12 mouse cellular contexts compared by ENCODE assay signal in the genomic region with DNA sequence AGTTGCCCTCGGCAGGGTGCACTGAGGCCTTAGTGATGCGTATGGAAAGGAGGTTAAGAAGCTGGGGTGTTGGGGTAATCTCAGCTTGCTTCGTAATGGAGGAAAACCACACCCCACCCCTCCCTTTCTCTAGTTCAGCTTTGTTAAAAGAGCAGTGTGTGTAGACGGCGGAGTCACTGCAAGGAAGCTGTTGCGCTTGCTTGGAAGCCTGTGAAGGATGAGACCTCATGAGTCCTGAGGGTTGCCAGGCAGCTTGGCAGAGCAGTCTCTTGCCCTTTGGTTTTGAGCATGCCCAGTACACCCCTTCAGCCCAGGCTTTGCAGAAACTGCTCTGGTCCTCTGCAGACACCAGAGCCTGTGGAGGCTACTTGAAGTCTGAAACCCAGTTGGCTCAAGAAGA. TPM values are rescaled to one million over a fixed set of nuclear protein-coding genes. Genes with fewer than 3 reads are reported as not detected.
A peak's percentile ranks its signal among the peaks of the same experiment; 100 is the strongest.
DNase-seq lines count a peak whose midpoint lies in the region; ATAC-seq lines count a peak whose summit lies in the region.
"Had no signal": no experiment of that assay in that cellular context is flagged by ENCODE, and none has a peak within 500 bp of the region (broad histone marks: within the 10 kb centered on the region; RNA-seq: fewer than 3 reads in every experiment).

No protein-coding gene starts in this region.

- peak; percentile 35 for DNase-seq in cerebellum, adult 11 months
- no peak for DNase-seq in cerebellum, postnatal 4 days (ENCODE audit: low spot score in 2 of 2)
- DNase-seq in midbrain, embryonic 10.5 days (ENCODE audit: low spot score) = no peak
- no peak for DNase-seq in midbrain, embryonic 11.5 days (ENCODE audit: low spot score, missing footprints)
- DNase-seq in cerebellum, postnatal 10 days = peak; percentile 71 to 80
- peak; percentile 51 for DNase-seq in thymus, postnatal 14 days
- no peak for DNase-seq in ovary, postnatal 14 days (ENCODE audit: low spot score)
- DNase-seq: lung, postnatal 14 days had no signal

- peaks cover 89% of the 10 kb centered on the region for H3K36me3 ChIP-seq in midbrain, embryonic 10.5 days
- H3K36me3 ChIP-seq in midbrain, embryonic 11.5 days (ENCODE audit: control insufficient read depth, insufficient read depth, low read length) = peaks cover 26% of the 10 kb centered on the region

- H3K9me3 ChIP-seq in midbrain, embryonic 10.5 days (replicated peaks) = no peaks in the 10 kb centered on the region
- H3K9me3 ChIP-seq in midbrain, embryonic 11.5 days (ENCODE audit: control insufficient read depth, low read length) = no peaks in the 10 kb centered on the region
- H3K9me3 ChIP-seq: forebrain, embryonic 13.5 days; heart, embryonic 10.5 days had no signal

- ATAC-seq in midbrain, embryonic 11.5 days (ENCODE audit: low FRiP score) = no peak
- ATAC-seq in megakaryocyte-erythroid progenitor cell, adult 5-6 weeks (replicated peaks; ENCODE audit: low FRiP score, low TSS enrichment, poor library complexity, severe bottlenecking) = no peak
- ATAC-seq: forebrain, embryonic 13.5 days; intestine, postnatal 0 days had no signal

- no peak overlapping the region for H3K4me3 ChIP-seq in midbrain, embryonic 10.5 days
- no peak overlapping the region for H3K4me3 ChIP-seq in midbrain, embryonic 11.5 days (ENCODE audit: low read depth, low read length)
- H3K4me3 ChIP-seq: forebrain, embryonic 13.5 days; heart, embryonic 10.5 days had no signal

- H3K9ac ChIP-seq in midbrain, embryonic 11.5 days (ENCODE audit: low read length) = no peak overlapping the region
- H3K9ac ChIP-seq: forebrain, embryonic 13.5 days had no signal

- no peaks in the 10 kb centered on the region for H3K27me3 ChIP-seq in midbrain, embryonic 10.5 days (ENCODE audit: low read depth, poor library complexity, severe bottlenecking)
- no peaks in the 10 kb centered on the region for H3K27me3 ChIP-seq in midbrain, embryonic 11.5 days (ENCODE audit: control insufficient read depth, insufficient read depth, low read length)
- H3K27me3 ChIP-seq: forebrain, embryonic 13.5 days had no signal

- H3K27ac ChIP-seq in midbrain, embryonic 10.5 days (replicated peaks) = 0 out of 2 replicates have a peak overlapping the region, but pooled peaks have one; percentile 38
- H3K27ac ChIP-seq in midbrain, embryonic 11.5 days (ENCODE audit: low read depth, low read length) = no peak overlapping the region
- H3K27ac ChIP-seq: heart, embryonic 10.5 days had no signal

- H3K4me2 ChIP-seq in midbrain, embryonic 11.5 days = no peak overlapping the region
- H3K4me2 ChIP-seq: forebrain, embryonic 13.5 days had no signal

- peaks cover 35% of the 10 kb centered on the region for H3K4me1 ChIP-seq in midbrain, embryonic 10.5 days
- H3K4me1 ChIP-seq in midbrain, embryonic 11.5 days (ENCODE audit: control insufficient read depth, insufficient read depth, low read length) = peaks cover 16% of the 10 kb centered on the region

- WGBS in midbrain, embryonic 10.5 days = 77% methylated on average over 6 of the region's 6 CpGs
- WGBS in midbrain, embryonic 11.5 days = 76% methylated on average over 6 of the region's 6 CpGs

RNA-seq across cellular contexts. Expression of a gene that starts 7.1 kb away (rescaled TPM):
- 97.9 and 106 TPM in 2 replicates for polyA plus RNA-seq in midbrain, embryonic 10.5 days (2016; fragmentation: Nextera tagmentation; extraction: Ambion mirVana)
- 61.8 and 63.4 TPM in 2 replicates for polyA plus RNA-seq in midbrain, embryonic 11.5 days (2014; fragmentation: Nextera tagmentation; extraction: Ambion mirVana)
- total RNA-seq in megakaryocyte-erythroid progenitor cell, adult 5-6 weeks (2014; fragmentation: Nextera tagmentation) = 5.4 and 6.6 TPM in 2 replicates
- total RNA-seq in megakaryocyte-erythroid progenitor cell, adult 5-6 weeks (2017) = 6.9 and 9.4 TPM in 2 replicates

RNA-seq across cellular contexts. Expression of a gene that starts 12.3 kb away (rescaled TPM):
- 86.7 and 106 TPM in 2 replicates for polyA plus RNA-seq in midbrain, embryonic 10.5 days (2016; fragmentation: Nextera tagmentation; extraction: Ambion mirVana)
- polyA plus RNA-seq in midbrain, embryonic 11.5 days (2014; fragmentation: Nextera tagmentation; extraction: Ambion mirVana) = 103 and 110 TPM in 2 replicates
- 0.52 and 7.4 TPM in 2 replicates for total RNA-seq in megakaryocyte-erythroid progenitor cell, adult 5-6 weeks (2014; fragmentation: Nextera tagmentation)
- 0.09 and 1.6 TPM in 2 replicates for total RNA-seq in megakaryocyte-erythroid progenitor cell, adult 5-6 weeks (2017)

Comparison
In these comparisons a context has a peak if more than half of its experiments do, and no peak if none do; other contexts are left out.
1. DNase-seq: peak in cerebellum, adult 11 months (single experiment), cerebellum, postnatal 10 days (2 of 2) and thymus, postnatal 14 days (single experiment); none in cerebellum, postnatal 4 days (0 of 2), midbrain, embryonic 10.5 days (single experiment), midbrain, embryonic 11.5 days (single experiment) and ovary, postnatal 14 days (single experiment).